Mouse (Mus musculus) small intestine, adult 2 months (tissue): ENCODE measurements around the gene Gm13030.

Experiments
- CTCF ChIP-seq: fragments of 200-500 bp; IDR thresholded peaks from 2 replicates; pipeline ENCODE4 v1.5.1; 2012; ENCODE audit warnings: low read depth, mild to moderate bottlenecking, control low read depth, inconsistent platforms, low read length, moderate library complexity, mixed read lengths; ENCODE audit not compliant: insufficient replicate concordance, insufficient read length; ENCODE audit errors: extremely low read depth
- POLR2A ChIP-seq: fragments of 200-500 bp; IDR thresholded peaks from 2 replicates; pipeline ENCODE4 v1.6.1; 2012; ENCODE audit warnings: low read depth, mild to moderate bottlenecking, control low read depth, inconsistent platforms, low read length, moderate library complexity

DNA sequence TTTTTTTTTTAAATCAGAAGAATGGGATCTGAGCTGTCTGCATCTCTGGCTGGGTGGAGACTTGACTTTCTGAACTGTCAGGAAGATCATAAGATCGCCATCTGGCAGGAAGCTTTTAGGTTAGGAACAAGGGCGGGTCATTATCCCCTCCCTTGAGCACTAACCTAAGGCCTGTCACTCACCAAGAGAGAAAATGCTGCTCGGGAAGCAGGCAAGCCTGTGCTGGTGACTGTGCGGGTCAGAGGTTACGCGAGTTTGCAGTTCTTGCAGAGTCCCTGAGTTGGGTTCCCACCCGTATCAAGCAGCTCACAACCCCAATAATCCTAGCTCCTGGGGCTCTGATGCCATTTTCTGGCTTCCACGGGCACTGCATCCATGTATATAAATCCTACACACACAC, 5.1 kb downstream of the Gm13030 start:
- TF ChIP-seq CTCF (no peak), POLR2A (no peak)
